Mouse (Mus musculus) cortical plate, adult 2 months (tissue): ENCODE results near the gene P4hb.

Source experiments
- CTCF ChIP-seq: fragments of 200-500 bp; IDR thresholded peaks from 2 replicates; pipeline ENCODE4 v1.5.1; 2011; ENCODE audit warnings: mild to moderate bottlenecking, control low read depth, low read length; ENCODE audit not compliant: insufficient read depth; ENCODE audit errors: extremely low read depth
- POLR2A ChIP-seq: fragments of 200-500 bp; IDR thresholded peaks from 2 replicates; pipeline ENCODE4 v1.6.1; 2011; ENCODE audit warnings: mild to moderate bottlenecking, low read length, control low read depth; ENCODE audit not compliant: insufficient read depth; ENCODE audit errors: extremely low read depth

DNA sequence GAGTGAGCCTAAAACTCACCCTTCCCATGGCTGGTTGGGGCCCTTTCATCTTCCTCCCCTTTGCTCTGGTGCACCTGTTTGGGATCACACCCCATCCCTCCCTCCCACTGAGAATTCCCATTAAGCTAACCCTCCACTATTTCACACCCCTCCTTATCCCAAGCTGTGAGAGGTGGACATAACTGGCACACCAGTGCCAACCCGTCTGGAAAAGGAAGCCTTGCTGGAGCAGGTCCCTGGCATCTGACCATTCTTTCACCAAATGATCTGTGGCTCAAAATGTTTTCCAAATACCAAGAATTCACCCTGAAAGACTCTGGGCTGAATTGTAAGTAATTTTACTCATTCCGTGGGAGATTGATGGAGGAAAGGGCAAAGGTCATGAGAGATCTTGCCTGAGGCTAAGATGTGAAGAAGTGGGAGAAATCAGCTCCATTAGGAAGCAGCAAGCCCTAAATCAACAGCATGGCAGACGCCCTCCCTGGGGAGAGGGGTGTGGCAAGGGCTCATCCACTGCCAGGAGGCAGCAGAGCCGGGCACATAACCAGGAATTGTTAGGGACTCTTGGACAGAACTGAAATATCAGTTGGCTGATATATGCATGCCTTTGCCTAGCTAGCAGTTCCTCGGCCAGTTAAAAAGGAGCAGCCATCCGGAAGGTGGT, 60.1 kb downstream of the P4hb start:
- TF ChIP-seq CTCF (no peak), POLR2A (no peak)
